Mouse (Mus musculus): Measurements from ENCODE around the gene Hacd3. TPM values are rescaled to one million over a fixed set of nuclear protein-coding genes. Genes with fewer than 3 reads are reported as not detected.
"Not testable (repeated sequence)": the region's sequence is repeated elsewhere in the genome, so short reads cannot be mapped to it uniquely, and the experiment has no call there.

The Hacd3 gene
- polyA plus RNA-seq, 1 experiment from 2014 or later: 151 TPM

GRCm38 (mm10) chr9:65015461-65016222 is 5.9 kb downstream of the Hacd3 start:
- Histone ChIP-seq H3K27me3 (no peaks in the 10 kb centered on the region), H3K36me3 (ENCODE audit: poor library complexity, severe bottlenecking) (0 out of 2 replicates have a peak, but pooled peaks cover 3% of the 10 kb centered on the region), H3K27ac (no peak overlapping the region), H3K9ac (no peak overlapping the region), H3K4me2 (no peak overlapping the region), H3K9me3 (replicated peaks) (no peaks in the 10 kb centered on the region), H3K4me3 (no peak overlapping the region), H3K4me1 (peaks cover 56% of the 10 kb centered on the region)
- no peak for ATAC-seq
- WGBS: 79% methylated on average over 7 of the region's 7 CpGs

DNA sequence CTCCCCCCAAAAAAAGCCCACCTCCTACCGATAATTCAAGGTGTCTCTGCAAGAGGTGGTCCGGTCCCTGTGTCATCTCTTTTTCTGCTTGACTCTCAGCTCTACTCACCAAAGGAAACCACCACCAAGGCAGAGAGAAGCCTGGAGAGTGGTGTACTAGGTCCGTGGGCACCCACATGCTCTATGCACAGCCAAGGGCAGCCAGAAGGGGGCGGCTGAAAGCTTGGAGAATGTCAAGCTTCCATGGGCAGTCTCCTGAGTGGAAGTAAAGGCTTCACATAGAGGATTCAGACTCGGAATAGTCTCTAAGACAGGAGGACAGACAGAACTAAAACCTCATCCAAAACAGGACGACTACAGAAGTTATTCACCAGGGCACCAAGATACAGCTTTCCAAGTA is 10.2 kb downstream of the Hacd3 start:
- Histone ChIP-seq H3K4me2 (no peak overlapping the region), H3K4me3 (no peak overlapping the region), H3K9ac (no peak overlapping the region), H3K9me3 (replicated peaks) (no peaks in the 10 kb centered on the region), H3K4me1 (peaks cover 13% of the 10 kb centered on the region), H3K36me3 (ENCODE audit: poor library complexity, severe bottlenecking) (peaks cover 37% of the 10 kb centered on the region), H3K27ac (no peak overlapping the region), H3K27me3 (no peaks in the 10 kb centered on the region)
- no peak for ATAC-seq
- 58% methylated on average over 6 of the region's 6 CpGs for WGBS

DNA sequence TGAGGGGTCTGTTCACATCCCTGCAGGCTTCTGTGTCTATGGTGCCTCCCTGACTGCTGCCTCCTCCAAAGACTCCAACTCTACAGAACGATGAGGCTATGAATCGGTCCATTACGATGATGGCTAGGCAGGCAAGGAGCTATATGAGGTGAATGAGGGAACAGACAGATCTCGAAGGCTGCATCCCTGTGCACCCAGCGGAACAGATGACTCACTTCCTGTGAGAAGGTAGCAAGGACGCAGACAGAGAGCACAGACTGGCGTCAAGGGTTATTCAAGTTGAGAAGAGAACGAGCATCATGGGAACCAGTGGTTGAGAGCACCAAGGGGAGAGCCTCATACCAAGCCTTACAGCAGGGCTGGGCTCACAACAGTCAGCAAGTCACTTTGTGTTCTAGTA is 10.9 kb downstream of the Hacd3 start:
- Histone ChIP-seq H3K9me3 (replicated peaks) (no peaks in the 10 kb centered on the region), H3K4me1 (peaks cover 6% of the 10 kb centered on the region), H3K36me3 (ENCODE audit: poor library complexity, severe bottlenecking) (peaks cover 44% of the 10 kb centered on the region), H3K27me3 (no peaks in the 10 kb centered on the region), H3K4me2 (no peak overlapping the region), H3K4me3 (no peak overlapping the region), H3K27ac (no peak overlapping the region), H3K9ac (no peak overlapping the region)
- 91% methylated on average over 8 of the region's 8 CpGs for WGBS
- ATAC-seq: no peak

DNA sequence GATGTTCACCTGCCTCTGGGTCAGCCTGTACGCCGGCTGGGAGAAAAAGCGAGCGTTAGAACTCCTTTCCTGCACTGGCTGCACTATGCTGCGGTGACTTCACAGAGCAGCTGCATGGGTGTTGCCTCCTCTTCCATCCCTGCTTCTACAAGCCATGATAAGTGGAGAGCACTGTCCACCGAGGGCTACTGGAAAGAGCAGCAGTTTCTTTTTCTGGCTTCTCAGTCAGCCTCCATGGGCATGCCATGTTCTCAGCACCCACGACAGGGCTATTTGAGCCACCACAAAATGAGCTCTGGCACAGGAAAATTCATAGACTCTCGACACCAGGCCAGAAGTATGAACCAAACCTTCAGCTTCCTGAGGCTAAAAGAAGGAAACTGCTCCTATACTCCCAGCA is 15.8 kb downstream of the Hacd3 start:
- H3K36me3 ChIP-seq (ENCODE audit: poor library complexity, severe bottlenecking): peaks cover 73% of the 10 kb centered on the region

GRCm38 (mm10) chr9:65001481-65001880 is 20.0 kb downstream of the Hacd3 start:
- H3K4me3 ChIP-seq: no peak overlapping the region
- no peak for ATAC-seq
- H3K9me3 ChIP-seq (replicated peaks): no peaks in the 10 kb centered on the region
- 48% methylated on average over 4 of the region's 4 CpGs for WGBS
- no peak overlapping the region for H3K4me2 ChIP-seq
- H3K4me1 ChIP-seq: no peaks in the 10 kb centered on the region
- no peaks in the 10 kb centered on the region for H3K27me3 ChIP-seq
- peaks cover 78% of the 10 kb centered on the region for H3K36me3 ChIP-seq (ENCODE audit: poor library complexity, severe bottlenecking)
- H3K27ac ChIP-seq: no peak overlapping the region
- H3K9ac ChIP-seq: no peak overlapping the region

More for the DNA sequence above, 15.8 kb downstream of the Hacd3 start:
- H3K27ac ChIP-seq: no peak overlapping the region
- no peaks in the 10 kb centered on the region for H3K27me3 ChIP-seq
- no peaks in the 10 kb centered on the region for H3K9me3 ChIP-seq (replicated peaks)
- 97% methylated on average over 8 of the region's 8 CpGs for WGBS
- H3K4me2 ChIP-seq: no peak overlapping the region
- H3K4me3 ChIP-seq: no peak overlapping the region
- ATAC-seq: no peak
- no peak overlapping the region for H3K9ac ChIP-seq
- H3K4me1 ChIP-seq: no peaks in the 10 kb centered on the region

- H3K9me3 ChIP-seq (replicated peaks): not testable (repeated sequence)
Measured at GRCm38 (mm10) chr9:64995464-64995863, 26.0 kb downstream of the Hacd3 start.

DNA sequence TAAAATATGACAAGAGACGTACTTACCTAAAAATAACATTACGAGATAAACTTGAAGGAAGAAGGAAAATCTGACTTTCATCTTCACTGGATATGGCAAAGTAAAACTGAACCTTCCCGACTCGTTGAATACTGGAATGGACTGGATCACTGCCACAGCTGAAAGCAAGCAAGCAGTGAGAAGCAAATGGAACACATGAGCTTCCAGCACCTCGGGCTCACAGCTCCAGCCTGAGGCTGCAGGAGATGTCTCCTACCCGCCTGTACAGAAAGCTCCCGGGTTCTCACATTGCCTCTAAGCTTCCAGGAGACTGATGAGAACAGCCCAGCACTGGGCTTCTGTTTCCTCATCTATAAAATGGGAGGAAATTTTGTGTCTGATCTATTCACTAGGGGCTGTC is 31.2 kb downstream of the Hacd3 start:
- H3K4me1 ChIP-seq: no peaks in the 10 kb centered on the region
- no peak overlapping the region for H3K4me3 ChIP-seq
- no peaks in the 10 kb centered on the region for H3K27me3 ChIP-seq
- no peak overlapping the region for H3K27ac ChIP-seq
- 86% methylated on average over 7 of the region's 7 CpGs for WGBS
- H3K4me2 ChIP-seq: no peak overlapping the region
- no peaks in the 10 kb centered on the region for H3K9me3 ChIP-seq (replicated peaks)
- no peak for ATAC-seq
- peaks cover 96% of the 10 kb centered on the region for H3K36me3 ChIP-seq (ENCODE audit: poor library complexity, severe bottlenecking)
- no peak overlapping the region for H3K9ac ChIP-seq

More at GRCm38 (mm10) chr9:64995464-64995863, 26.0 kb downstream of the Hacd3 start:
- WGBS: 97% methylated on average over 1 of the region's 1 CpGs
- peaks cover 91% of the 10 kb centered on the region for H3K36me3 ChIP-seq (ENCODE audit: poor library complexity, severe bottlenecking)
- not testable (repeated sequence) for H3K27ac ChIP-seq, H3K4me2 ChIP-seq, H3K9ac ChIP-seq, H3K27me3 ChIP-seq, ATAC-seq, H3K4me3 ChIP-seq, H3K4me1 ChIP-seq

DNA sequence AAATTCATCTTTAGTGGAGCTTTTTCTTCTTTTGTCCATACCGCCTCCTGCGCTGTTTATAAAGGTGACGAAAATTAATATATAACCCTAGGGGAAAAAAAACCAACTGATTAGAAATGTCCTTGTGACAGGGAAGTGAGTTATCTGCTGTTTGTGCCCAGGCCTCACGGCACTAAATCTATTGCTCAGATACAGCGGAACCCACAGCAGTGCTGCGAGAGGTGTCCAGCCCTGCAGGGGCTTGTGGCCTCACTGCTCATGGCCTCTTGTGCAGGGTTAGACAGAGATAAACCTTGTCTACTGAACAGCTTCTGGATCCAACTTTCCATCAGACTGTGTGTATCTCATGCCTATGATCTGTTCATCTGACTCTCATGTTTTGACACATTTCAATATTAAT is 33.0 kb downstream of the Hacd3 start:
- H3K9ac ChIP-seq: no peak overlapping the region
- H3K27ac ChIP-seq: no peak overlapping the region
- H3K9me3 ChIP-seq (replicated peaks): no peaks in the 10 kb centered on the region
- no peaks in the 10 kb centered on the region for H3K27me3 ChIP-seq
- H3K4me3 ChIP-seq: no peak overlapping the region
- ATAC-seq: no peak
- H3K4me2 ChIP-seq: no peak overlapping the region
- 95% methylated on average over 6 of the region's 6 CpGs for WGBS
- H3K4me1 ChIP-seq: no peaks in the 10 kb centered on the region
- peaks cover 97% of the 10 kb centered on the region for H3K36me3 ChIP-seq (ENCODE audit: poor library complexity, severe bottlenecking)

- no peak overlapping the region for H3K4me3 ChIP-seq
- no peaks in the 10 kb centered on the region for H3K4me1 ChIP-seq
- no peak overlapping the region for H3K9ac ChIP-seq
- H3K9me3 ChIP-seq (replicated peaks): no peaks in the 10 kb centered on the region
- peaks cover 96% of the 10 kb centered on the region for H3K36me3 ChIP-seq (ENCODE audit: poor library complexity, severe bottlenecking)
- no peak for ATAC-seq
- H3K4me2 ChIP-seq: no peak overlapping the region
- 96% methylated on average over 2 of the region's 2 CpGs for WGBS
- H3K27ac ChIP-seq: no peak overlapping the region
- H3K27me3 ChIP-seq: no peaks in the 10 kb centered on the region
Measured at GRCm38 (mm10) chr9:64987651-64988050, 33.8 kb downstream of the Hacd3 start.

DNA sequence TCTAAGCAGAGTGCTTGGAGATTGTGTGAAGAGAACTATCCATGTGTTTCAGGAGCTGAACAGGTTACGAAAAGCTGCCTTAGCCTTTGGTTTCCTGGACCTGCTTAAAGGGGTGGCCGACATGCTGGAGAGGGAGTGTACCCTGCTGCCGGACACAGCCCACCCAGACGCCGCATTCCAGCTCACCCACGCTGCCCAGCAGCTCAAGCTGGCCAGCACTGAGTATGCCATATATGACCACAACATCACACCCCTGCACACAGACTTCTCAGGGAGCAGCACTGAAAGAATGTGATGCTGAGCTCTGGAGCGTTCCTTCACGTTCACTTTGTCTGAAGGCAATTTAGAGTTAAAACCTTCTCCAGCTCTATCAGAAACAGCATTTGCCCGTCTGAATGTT is 35.7 kb downstream of the Hacd3 start:
- Histone ChIP-seq H3K4me2 (no peak overlapping the region), H3K27me3 (no peaks in the 10 kb centered on the region), H3K9me3 (replicated peaks) (no peaks in the 10 kb centered on the region), H3K4me3 (no peak overlapping the region), H3K9ac (no peak overlapping the region), H3K4me1 (no peaks in the 10 kb centered on the region), H3K36me3 (ENCODE audit: poor library complexity, severe bottlenecking) (peaks cover 96% of the 10 kb centered on the region), H3K27ac (no peak overlapping the region)
- WGBS: 91% methylated on average over 9 of the region's 9 CpGs
- no peak for ATAC-seq

GRCm38 (mm10) chr9:64985037-64985794 is 36.3 kb downstream of the Hacd3 start:
- Histone ChIP-seq H3K4me2 (no peak overlapping the region), H3K9me3 (replicated peaks) (no peaks in the 10 kb centered on the region), H3K27ac (no peak overlapping the region), H3K4me1 (no peaks in the 10 kb centered on the region), H3K36me3 (ENCODE audit: poor library complexity, severe bottlenecking) (peaks cover 96% of the 10 kb centered on the region), H3K9ac (no peak overlapping the region), H3K27me3 (no peaks in the 10 kb centered on the region), H3K4me3 (no peak overlapping the region)
- WGBS: 87% methylated on average over 8 of the region's 8 CpGs
- ATAC-seq: no peak

GRCm38 (mm10) chr9:64981904-64982303 is 39.6 kb downstream of the Hacd3 start:
- peaks cover 97% of the 10 kb centered on the region for H3K36me3 ChIP-seq (ENCODE audit: poor library complexity, severe bottlenecking)
- H3K27ac ChIP-seq: no peak overlapping the region
- no peak overlapping the region for H3K9ac ChIP-seq
- no peaks in the 10 kb centered on the region for H3K4me1 ChIP-seq
- WGBS: 87% methylated on average over 1 of the region's 1 CpGs
- no peaks in the 10 kb centered on the region for H3K27me3 ChIP-seq
- no peak overlapping the region for H3K4me3 ChIP-seq
- no peaks in the 10 kb centered on the region for H3K9me3 ChIP-seq (replicated peaks)
- no peak overlapping the region for H3K4me2 ChIP-seq
- ATAC-seq: no peak

Measured in forebrain, embryonic 13.5 days (tissue).